Mouse (Mus musculus) kidney, embryonic 15.5 days (tissue): Measurements from ENCODE around the gene Prps1l3. TPM values are rescaled to one million over a fixed set of nuclear protein-coding genes. Genes with fewer than 3 reads are reported as not detected.
A peak's percentile ranks its signal among the peaks of the same experiment; 100 is the strongest.
"Not testable (repeated sequence)": the region's sequence is repeated elsewhere in the genome, so short reads cannot be mapped to it uniquely, and the experiment has no call there.

Experiments used
- ATAC-seq: fragments of 200-750 bp; cut with Nextera tagmentation; replicated peaks from 2 replicates; pipeline ENCODE4 v1.8.0; 2017; ENCODE audit warnings: moderate TSS enrichment; ENCODE audit not compliant: low FRiP score
- H3K27ac ChIP-seq: fragments of 300-500 bp; sonication (generic); 2 replicates; pipeline ENCODE4 v1.5.1; 2015; ENCODE audit warnings: mild to moderate bottlenecking, inconsistent platforms
- H3K27me3 ChIP-seq: fragments of 300-500 bp; sonication (generic); 2 replicates; pipeline ENCODE4 v1.6.1; 2015; ENCODE audit warnings: inconsistent platforms
- H3K36me3 ChIP-seq: fragments of 300-500 bp; sonication (generic); 2 replicates; pipeline ENCODE4 v1.6.1; 2015; ENCODE audit warnings: inconsistent platforms
- H3K4me1 ChIP-seq: fragments of 300-500 bp; sonication (generic); 2 replicates; pipeline ENCODE4 v1.6.1; 2015; ENCODE audit warnings: inconsistent platforms
- H3K4me2 ChIP-seq: fragments of 300-500 bp; sonication (generic); 2 replicates; pipeline ENCODE4 v1.6.1; 2015; ENCODE audit warnings: moderate library complexity, mild to moderate bottlenecking, inconsistent platforms
- H3K4me3 ChIP-seq: fragments of 300-500 bp; sonication (generic); replicated peaks from 2 replicates; pipeline ENCODE4 v1.5.1; 2015; ENCODE audit warnings: mild to moderate bottlenecking, inconsistent platforms
- H3K9ac ChIP-seq: fragments of 300-500 bp; sonication (generic); 2 replicates; pipeline ENCODE4 v1.6.1; 2015; ENCODE audit warnings: mild to moderate bottlenecking, inconsistent platforms
- H3K9me3 ChIP-seq: fragments of 300-500 bp; sonication (generic); replicated peaks from 2 replicates; pipeline ENCODE4 v1.6.1; 2016; ENCODE audit warnings: inconsistent platforms
- WGBS: fragments of 180-500 bp; shearing (Covaris S2); methylation state at CpG from one replicate; pipeline ENCODE4 v1.1.7; 2015; ENCODE audit warnings: mixed read lengths; 5-methylcytosine and 5-hydroxymethylcytosine counted together
- polyA plus RNA-seq: library from polyadenylated mRNA; unstranded; fragments of >200 nt; fragmentation: Nextera tagmentation; extraction: Ambion mirVana; gene quantifications from 2 replicates; pipeline ENCODE4 v1.2.1, GENCODE M21; 2015

The Prps1l3 gene
- polyA plus RNA-seq, 1 experiment from 2014 or later: 80.4 TPM

GRCm38 (mm10) chr12:57201901-57202300, 28.3 kb upstream of the Prps1l3 start:
- Histone ChIP-seq H3K27me3 (peaks cover 3% of the 10 kb centered on the region; the same call in 1 of the 2 replicates), H3K9ac (no peak overlapping the region), H3K36me3 (no peaks in the 10 kb centered on the region), H3K9me3 (no peaks in the 10 kb centered on the region), H3K4me3 (no peak overlapping the region), H3K4me2 (no peak overlapping the region), H3K4me1 (peaks cover 3% of the 10 kb centered on the region), H3K27ac (no peak overlapping the region)
- ATAC-seq: no peak
- 91% methylated on average over 3 of the region's 3 CpGs for WGBS

GRCm38 (mm10) chr12:57204276-57204851, 25.8 kb upstream of the Prps1l3 start:
- Histone ChIP-seq H3K9ac (no peak overlapping the region), H3K9me3 (no peaks in the 10 kb centered on the region), H3K4me3 (no peak overlapping the region), H3K36me3 (no peaks in the 10 kb centered on the region), H3K4me1 (no peaks in the 10 kb centered on the region), H3K27ac (no peak overlapping the region), H3K4me2 (no peak overlapping the region), H3K27me3 (no peaks in the 10 kb centered on the region)
- WGBS: 85% methylated on average over 4 of the region's 4 CpGs
- no peak for ATAC-seq

DNA sequence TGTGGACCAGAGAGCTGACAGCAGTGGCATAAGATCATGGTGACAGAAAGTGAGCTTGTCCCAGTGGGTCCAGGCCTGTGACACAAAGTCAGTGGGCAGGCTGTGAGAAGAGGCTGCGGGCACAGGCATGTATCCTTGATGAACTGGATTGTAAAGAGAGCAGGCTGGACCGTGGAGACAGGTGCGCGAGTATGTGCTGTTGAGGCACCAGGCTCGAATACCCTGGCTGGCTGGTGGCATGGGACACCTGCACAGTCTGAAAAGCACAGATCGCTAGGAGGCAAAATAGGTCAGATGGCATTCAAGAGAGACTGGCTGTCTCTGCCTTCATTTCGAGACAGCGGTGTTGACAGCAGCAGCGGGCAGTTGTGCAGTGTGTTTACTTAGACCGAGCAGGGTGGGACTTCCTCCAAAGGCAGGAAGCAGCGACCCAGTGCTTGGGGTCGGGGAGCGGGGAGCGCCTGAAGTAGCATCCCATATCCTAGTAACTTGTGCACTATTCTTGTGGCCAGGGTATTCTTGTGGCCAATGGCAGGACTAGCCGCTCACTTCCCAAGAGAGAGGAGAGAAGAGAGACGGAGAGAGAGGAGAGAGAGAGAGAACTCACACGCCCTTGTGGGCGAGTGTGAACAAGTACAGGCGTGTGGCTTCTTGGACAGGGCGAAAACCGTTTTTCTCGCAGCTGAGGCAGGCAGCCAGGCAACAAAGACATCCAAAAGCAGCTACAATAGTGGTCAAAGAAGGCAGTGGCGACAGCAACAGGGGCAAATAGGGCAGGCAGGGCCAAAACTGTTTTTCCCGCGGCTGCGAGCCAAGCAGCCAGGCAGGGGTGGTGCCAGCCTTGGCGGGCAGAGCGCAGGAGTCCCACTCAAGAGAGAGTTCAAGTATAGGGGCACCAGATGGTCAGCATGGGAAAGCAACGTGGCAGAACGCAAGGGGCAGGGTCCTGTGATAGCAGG, 18.6 kb upstream of the Prps1l3 start:
- WGBS: 6% methylated on average over 30 of the region's 30 CpGs

GRCm38 (mm10) chr12:57212463-57212862, 17.7 kb upstream of the Prps1l3 start:
- WGBS: 87% methylated on average over 5 of the region's 5 CpGs
- H3K9ac ChIP-seq, H3K27me3 ChIP-seq, H3K9me3 ChIP-seq, H3K36me3 ChIP-seq, H3K4me1 ChIP-seq, H3K27ac ChIP-seq, H3K4me3 ChIP-seq: not testable (repeated sequence)
- H3K4me2 ChIP-seq: peak overlapping the region; percentile 80; the same call in 1 of the 2 replicates
- ATAC-seq: 0 out of 2 replicates have a peak, but pooled peaks have one; percentile 30

More for the DNA sequence above, 18.6 kb upstream of the Prps1l3 start:
- no peak overlapping the region for H3K27ac ChIP-seq
- no peaks in the 10 kb centered on the region for H3K9me3 ChIP-seq
- peak; percentile 85 for ATAC-seq
- H3K4me2 ChIP-seq: peak overlapping the region; percentile 80
- H3K4me3 ChIP-seq: peak overlapping the region; percentile 53
- H3K27me3 ChIP-seq: no peaks in the 10 kb centered on the region
- H3K36me3 ChIP-seq: no peaks in the 10 kb centered on the region
- H3K9ac ChIP-seq: peak overlapping the region; percentile 48
- H3K4me1 ChIP-seq: peaks cover 4% of the 10 kb centered on the region; the same call in 1 of the 2 replicates

GRCm38 (mm10) chr12:57226411-57226810, 3.8 kb upstream of the Prps1l3 start:
- no peak for ATAC-seq
- H3K9ac ChIP-seq: no peak overlapping the region
- no peaks in the 10 kb centered on the region for H3K27me3 ChIP-seq
- no peaks in the 10 kb centered on the region for H3K36me3 ChIP-seq
- no peak overlapping the region for H3K27ac ChIP-seq
- H3K4me2 ChIP-seq: no peak overlapping the region
- no peaks in the 10 kb centered on the region for H3K9me3 ChIP-seq
- no peak overlapping the region for H3K4me3 ChIP-seq
- 86% methylated on average over 9 of the region's 9 CpGs for whole genome bisulfite sequencing
- H3K4me1 ChIP-seq: peaks cover 3% of the 10 kb centered on the region; the same call in 1 of the 2 replicates

GRCm38 (mm10) chr12:57227776-57228175, 2.4 kb upstream of the Prps1l3 start:
- WGBS: 59% methylated on average over 4 of the region's 8 CpGs
- no peak overlapping the region for H3K9ac ChIP-seq
- no peaks in the 10 kb centered on the region for H3K36me3 ChIP-seq
- peaks cover 6% of the 10 kb centered on the region; the same call in 1 of the 2 replicates for H3K4me1 ChIP-seq
- H3K9me3 ChIP-seq: no peaks in the 10 kb centered on the region
- no peak for ATAC-seq
- no peak overlapping the region for H3K27ac ChIP-seq
- H3K4me3 ChIP-seq: no peak overlapping the region
- no peaks in the 10 kb centered on the region for H3K27me3 ChIP-seq
- H3K4me2 ChIP-seq: no peak overlapping the region

DNA sequence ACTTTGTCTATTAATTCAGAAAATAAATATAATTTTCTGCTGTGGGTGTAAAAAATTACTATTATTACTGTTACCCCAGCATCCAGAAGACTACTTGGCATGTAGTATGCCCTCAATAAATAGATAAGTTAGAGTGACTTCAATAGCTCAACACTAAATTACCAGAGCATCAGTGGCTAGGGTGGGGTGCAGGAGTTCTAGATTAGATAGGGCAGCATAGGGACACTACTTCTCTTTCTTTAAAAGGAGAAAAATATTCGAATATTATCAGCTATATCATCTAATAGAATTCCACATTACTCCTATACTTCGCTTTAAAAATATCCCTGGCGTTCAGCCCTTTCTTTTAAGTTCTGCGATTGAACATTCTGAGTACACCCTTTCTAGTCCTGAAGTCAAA, 509 bp upstream of the Prps1l3 start:
- WGBS: 31% methylated on average over 4 of the region's 4 CpGs
- H3K27me3 ChIP-seq: no peaks in the 10 kb centered on the region
- 0 out of 2 replicates have a peak overlapping the region, but pooled peaks have one; percentile 7 for H3K9ac ChIP-seq
- peak overlapping the region; percentile 83 for H3K4me3 ChIP-seq
- peaks cover 3% of the 10 kb centered on the region; the same call in 1 of the 2 replicates for H3K36me3 ChIP-seq
- peak overlapping the region; percentile 95 for H3K27ac ChIP-seq
- no peak for ATAC-seq
- no peaks in the 10 kb centered on the region for H3K9me3 ChIP-seq
- peaks cover 6% of the 10 kb centered on the region; the same call in 1 of the 2 replicates for H3K4me1 ChIP-seq
- peak overlapping the region; percentile 68 for H3K4me2 ChIP-seq

DNA sequence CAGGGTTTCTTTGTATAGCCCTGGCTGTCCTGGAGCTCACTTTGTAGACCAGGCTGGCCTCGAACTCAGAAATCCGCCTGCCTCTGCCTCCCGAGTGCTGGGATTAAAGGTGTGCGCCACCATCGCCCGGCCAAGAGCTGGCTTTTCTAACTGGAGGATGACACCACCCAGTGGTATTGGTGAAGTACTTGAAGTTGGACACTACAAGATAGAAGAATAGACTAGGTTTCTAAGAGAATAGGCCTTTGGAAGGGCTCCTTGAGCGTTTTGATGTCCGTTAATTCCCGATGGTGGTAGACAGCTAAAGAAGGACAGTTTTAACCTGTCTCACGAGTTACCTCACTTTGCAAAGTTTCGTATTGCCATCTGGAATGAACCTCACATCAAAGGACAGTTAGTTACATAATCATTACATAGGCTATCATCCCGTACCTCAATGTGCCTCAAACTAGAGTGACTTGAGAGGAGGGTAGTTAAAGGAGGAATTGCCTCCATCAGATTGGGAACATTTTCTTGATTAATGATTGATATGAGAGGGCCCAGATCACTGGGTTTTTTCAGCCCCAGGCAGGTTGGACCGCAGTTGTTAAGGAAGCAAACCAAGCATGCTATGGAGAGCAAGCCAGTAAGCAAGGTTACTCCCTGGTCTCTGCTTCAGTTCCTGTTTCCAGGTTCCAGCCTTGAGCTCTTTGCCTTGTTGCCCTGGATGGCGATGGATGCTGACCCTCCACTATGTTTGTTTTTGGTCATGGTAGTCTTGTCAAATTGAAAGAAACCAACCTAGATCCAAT, 1.1 kb downstream of the Prps1l3 start:
- H3K27ac ChIP-seq: peak overlapping the region; percentile 95; the same call in 1 of the 2 replicates
- WGBS: 65% methylated on average over 14 of the region's 14 CpGs
- H3K36me3 ChIP-seq: peaks cover 9% of the 10 kb centered on the region
- H3K9me3 ChIP-seq: no peaks in the 10 kb centered on the region
- H3K4me1 ChIP-seq: peaks cover 6% of the 10 kb centered on the region; the same call in 1 of the 2 replicates
- no peaks in the 10 kb centered on the region for H3K27me3 ChIP-seq
- ATAC-seq: peak; percentile 34
- peak overlapping the region; percentile 68 for H3K4me2 ChIP-seq
- peak overlapping the region; percentile 83 for H3K4me3 ChIP-seq
- H3K9ac ChIP-seq: peak overlapping the region; percentile 82

DNA sequence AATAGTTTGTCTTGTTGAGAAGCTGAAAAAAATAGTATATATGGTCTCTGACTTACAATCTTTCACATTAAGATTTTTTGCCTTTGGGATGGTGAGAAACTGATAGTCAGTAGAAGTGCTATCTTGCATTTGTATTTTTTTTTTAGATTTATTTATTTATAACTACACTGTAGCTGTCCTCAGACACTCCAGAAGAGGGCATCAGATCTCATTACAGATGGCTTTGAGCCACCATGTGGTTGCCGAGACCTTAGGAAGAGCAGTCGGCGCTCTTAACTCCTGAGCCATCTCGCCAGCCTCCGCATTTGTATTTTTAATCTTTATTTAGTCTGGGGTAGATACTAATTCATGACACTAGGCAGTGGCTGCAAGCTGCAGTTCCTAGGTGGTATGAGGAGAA, 3.2 kb downstream of the Prps1l3 start:
- H3K36me3 ChIP-seq: peaks cover 15% of the 10 kb centered on the region
- H3K9me3 ChIP-seq: no peaks in the 10 kb centered on the region
- no peak for ATAC-seq
- H3K4me3 ChIP-seq: no peak overlapping the region
- H3K4me2 ChIP-seq: no peak overlapping the region
- WGBS: 91% methylated on average over 5 of the region's 5 CpGs
- no peak overlapping the region for H3K27ac ChIP-seq
- H3K27me3 ChIP-seq: no peaks in the 10 kb centered on the region
- H3K9ac ChIP-seq: no peak overlapping the region
- H3K4me1 ChIP-seq: peaks cover 6% of the 10 kb centered on the region; the same call in 1 of the 2 replicates

DNA sequence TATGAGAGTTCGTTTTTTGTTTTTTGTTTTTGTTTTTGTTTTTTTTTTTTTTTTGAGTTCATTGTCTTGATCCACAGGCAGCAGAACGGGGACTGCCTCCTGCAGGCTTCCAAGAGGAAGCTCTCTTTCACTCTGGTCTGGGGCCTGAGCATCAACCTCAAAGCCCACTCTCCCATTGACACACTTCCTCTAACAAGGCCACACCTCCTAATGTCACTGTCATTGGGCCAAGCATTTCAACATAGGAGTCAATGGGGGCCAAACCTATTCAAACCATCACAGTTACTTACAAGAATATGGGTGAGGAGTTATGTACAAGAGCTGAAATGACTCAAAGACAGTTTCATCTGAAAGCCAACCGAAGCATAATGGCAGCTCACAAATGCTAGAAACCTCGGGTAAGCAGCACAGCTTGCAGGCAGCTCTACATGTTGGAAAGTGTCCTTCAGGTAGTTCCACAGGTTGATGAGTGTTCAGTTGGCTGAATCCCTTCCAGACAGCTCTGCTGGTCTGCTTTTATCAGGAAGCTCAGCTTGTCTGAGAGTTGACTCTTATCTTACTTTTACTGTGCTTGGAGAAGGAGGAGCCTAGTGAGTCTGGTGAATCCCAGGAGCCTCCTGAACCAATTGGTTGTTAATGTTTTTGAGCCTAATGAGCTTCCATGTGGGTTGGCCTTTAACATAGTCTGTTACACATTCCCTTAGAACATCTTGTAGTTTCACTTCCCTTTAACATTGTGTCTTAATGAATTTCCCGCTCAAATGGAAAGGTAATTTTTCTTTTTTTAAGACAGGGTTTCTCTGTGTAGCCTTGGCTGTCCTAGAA, 13.7 kb downstream of the Prps1l3 start:
- H3K36me3 ChIP-seq: peaks cover 48% of the 10 kb centered on the region
- WGBS: 90% methylated on average over 5 of the region's 5 CpGs
- no peak overlapping the region for H3K9ac ChIP-seq
- no peak for ATAC-seq
- H3K4me2 ChIP-seq: no peak overlapping the region
- H3K4me1 ChIP-seq: no peaks in the 10 kb centered on the region
- no peak overlapping the region for H3K4me3 ChIP-seq
- no peak overlapping the region for H3K27ac ChIP-seq
- H3K27me3 ChIP-seq: no peaks in the 10 kb centered on the region
- H3K9me3 ChIP-seq: no peaks in the 10 kb centered on the region

DNA sequence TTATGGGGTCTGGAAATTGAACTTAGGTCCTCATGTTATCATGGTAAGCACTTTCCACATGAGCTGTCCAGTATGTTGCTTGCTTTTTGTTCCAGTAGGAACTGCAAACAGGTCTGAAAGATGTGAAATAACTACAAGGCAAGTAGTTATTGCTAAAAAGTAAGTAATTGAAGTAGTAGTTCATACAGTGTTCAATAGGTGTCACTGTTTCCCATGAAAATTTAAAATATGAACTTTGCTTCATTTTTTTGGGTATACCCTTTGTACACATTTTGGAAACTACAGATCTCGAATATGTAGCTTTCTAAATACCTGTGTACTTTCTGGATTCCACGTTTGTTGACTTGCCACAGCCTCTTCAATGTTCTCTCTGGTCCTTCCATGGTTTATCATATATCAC, 28.4 kb downstream of the Prps1l3 start:
- H3K27me3 ChIP-seq: no peaks in the 10 kb centered on the region
- no peak overlapping the region for H3K27ac ChIP-seq
- WGBS: 62% methylated on average over 2 of the region's 2 CpGs
- H3K9me3 ChIP-seq: no peaks in the 10 kb centered on the region
- no peak for ATAC-seq
- H3K9ac ChIP-seq: no peak overlapping the region
- H3K4me1 ChIP-seq: no peaks in the 10 kb centered on the region
- H3K36me3 ChIP-seq: no peaks in the 10 kb centered on the region
- H3K4me3 ChIP-seq: no peak overlapping the region
- H3K4me2 ChIP-seq: no peak overlapping the region
